Mouse (Mus musculus) midbrain, embryonic 14.5 days (tissue): ENCODE measurements around the gene Fam167b. TPM values are rescaled to one million over a fixed set of nuclear protein-coding genes. Genes with fewer than 3 reads are reported as not detected.

Experiments
- ATAC-seq: fragments of 200-750 bp; cut with Nextera tagmentation; 2 replicates; pipeline ENCODE4 v1.8.0; 2017; ENCODE audit warnings: moderate number of reproducible peaks, moderate library complexity; ENCODE audit not compliant: low FRiP score, low TSS enrichment
- DNase-seq: peaks from one replicate; pipeline ENCODE4 v3.0.0-alpha.2; 2015
- H3K27ac ChIP-seq: fragments of 300-500 bp; sonication (generic); replicated peaks from 2 replicates; pipeline ENCODE4 v1.5.1; 2014; ENCODE audit warnings: mild to moderate bottlenecking, low read depth, low read length, moderate library complexity
- H3K27me3 ChIP-seq: fragments of 300-500 bp; sonication (generic); 2 replicates; pipeline ENCODE4 v1.6.1; 2014; ENCODE audit warnings: low read length, control low read depth, mixed read lengths; ENCODE audit not compliant: control insufficient read depth, insufficient read depth
- H3K36me3 ChIP-seq: fragments of 300-500 bp; sonication (generic); 2 replicates; pipeline ENCODE4 v1.6.1; 2014; ENCODE audit warnings: low read length, control low read depth; ENCODE audit not compliant: control insufficient read depth, insufficient read depth
- H3K4me1 ChIP-seq: fragments of 300-500 bp; sonication (generic); 2 replicates; pipeline ENCODE4 v1.6.1; 2014; ENCODE audit warnings: mild to moderate bottlenecking, antibody characterized with exemption, low read length, control low read depth; ENCODE audit not compliant: control insufficient read depth, insufficient read depth
- H3K4me2 ChIP-seq: fragments of 300-500 bp; sonication (generic); 2 replicates; pipeline ENCODE4 v1.6.1; 2014; ENCODE audit warnings: mild to moderate bottlenecking, low read length, moderate library complexity
- H3K4me3 ChIP-seq: fragments of 300-500 bp; sonication (generic); replicated peaks from 2 replicates; pipeline ENCODE4 v1.5.1; 2014; ENCODE audit warnings: low read depth, low read length
- H3K9ac ChIP-seq: fragments of 300-500 bp; sonication (generic); replicated peaks from 2 replicates; pipeline ENCODE4 v1.6.1; 2014; ENCODE audit warnings: mild to moderate bottlenecking, low read length, moderate library complexity
- H3K9me3 ChIP-seq: fragments of 300-500 bp; sonication (generic); 2 replicates; pipeline ENCODE4 v1.6.1; 2016; ENCODE audit warnings: low read length, control low read depth, mixed read lengths; ENCODE audit not compliant: control insufficient read depth
- WGBS: fragments of 180-500 bp; shearing (Covaris S2); extraction: QIAGEN DNeasy Blood & Tissue Kit; methylation state at CpG from one replicate; pipeline ENCODE4 v1.1.7; 2014; 5-methylcytosine and 5-hydroxymethylcytosine counted together
- polyA plus RNA-seq: library from polyadenylated mRNA; unstranded; fragments of >200 nt; fragmentation: Nextera tagmentation; extraction: Ambion mirVana; gene quantifications from 2 replicates; pipeline ENCODE4 v1.2.1, GENCODE M21; 2014

Fam167b gene
- polyA plus RNA-seq, 1 experiment from 2014 or later = 0.24 TPM

DNA sequence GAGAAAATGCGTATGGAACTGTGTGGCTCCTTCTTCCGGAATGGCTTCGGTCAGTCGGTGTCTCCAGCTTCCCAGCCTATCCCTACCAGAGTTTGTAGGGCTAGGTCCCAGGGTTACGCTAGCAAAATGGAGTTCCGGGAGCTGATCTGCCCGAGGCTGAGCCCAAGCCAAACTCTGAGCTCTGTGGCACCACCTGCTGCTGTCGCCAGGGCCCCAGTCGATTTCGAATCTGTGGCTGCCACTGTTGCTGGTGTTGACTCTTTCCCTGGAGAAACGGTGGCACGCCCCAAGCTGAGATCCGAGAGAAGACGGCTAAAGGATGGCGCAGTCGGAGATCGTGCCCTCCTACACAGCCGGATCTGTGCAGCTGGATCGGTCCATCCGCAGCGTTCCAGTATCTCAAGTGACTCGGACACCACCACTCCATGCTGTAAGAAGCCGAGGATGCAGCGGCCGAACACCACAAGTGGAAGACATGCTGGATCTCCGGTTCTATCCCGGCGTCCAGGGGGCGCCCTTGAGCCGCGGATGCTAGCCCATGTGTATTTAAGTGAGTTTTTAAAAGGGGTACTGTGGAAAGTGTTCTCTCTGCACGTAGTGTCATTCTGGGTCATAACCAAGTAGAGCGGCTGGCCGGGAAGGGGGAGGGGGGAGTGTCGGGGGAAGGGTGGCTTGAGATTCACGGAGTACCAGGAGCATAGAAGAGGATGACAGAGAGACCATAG lies 6.7 kb upstream of the Fam167b start:
- 3% methylated on average over 36 of the region's 36 CpGs for WGBS
- no peak for ATAC-seq
- H3K27me3 ChIP-seq = no peaks in the 10 kb centered on the region

DNA sequence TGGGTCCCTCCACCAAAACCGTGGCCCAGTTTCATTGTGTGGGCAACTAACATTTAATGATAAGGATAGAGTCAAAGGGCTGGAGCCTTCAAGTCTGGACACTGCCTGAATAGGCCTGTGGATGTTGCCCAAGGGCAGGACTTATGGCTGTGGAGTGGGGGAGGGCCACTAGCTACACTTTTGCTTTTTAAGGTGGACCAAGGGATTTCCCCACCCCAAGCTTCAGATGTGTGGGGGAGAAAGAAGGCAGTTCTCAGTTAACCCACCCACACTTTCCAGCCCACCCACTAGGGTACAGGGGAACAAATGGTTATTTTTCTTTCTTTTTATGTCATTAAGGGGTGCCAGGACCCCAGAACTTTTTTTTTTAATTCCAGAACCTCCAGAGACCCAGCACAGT lies 6.0 kb upstream of the Fam167b start:
- H3K9ac ChIP-seq = no peak overlapping the region
- H3K9me3 ChIP-seq = no peaks in the 10 kb centered on the region
- no peak for ATAC-seq
- peaks cover 7% of the 10 kb centered on the region; the same call in 1 of the 2 replicates for H3K4me1 ChIP-seq
- peak overlapping the region; percentile 51 for H3K4me2 ChIP-seq
- WGBS = 85% methylated on average over 1 of the region's 1 CpGs
- no peak overlapping the region for H3K27ac ChIP-seq
- no peaks in the 10 kb centered on the region for H3K27me3 ChIP-seq
- DNase-seq = no peak
- H3K4me3 ChIP-seq = no peak overlapping the region
- no peaks in the 10 kb centered on the region for H3K36me3 ChIP-seq

More for the DNA sequence above, 6.7 kb upstream of the Fam167b start:
- Histone ChIP-seq H3K4me2 (peak overlapping the region; percentile 51), H3K9ac (peak overlapping the region; percentile 14; the same call in 1 of the 2 replicates), H3K4me1 (peaks cover 7% of the 10 kb centered on the region; the same call in 1 of the 2 replicates), H3K4me3 (peak overlapping the region; percentile 28), H3K36me3 (no peaks in the 10 kb centered on the region), H3K9me3 (no peaks in the 10 kb centered on the region), H3K27ac (no peak overlapping the region)
- DNase-seq = peak; percentile 79

DNA sequence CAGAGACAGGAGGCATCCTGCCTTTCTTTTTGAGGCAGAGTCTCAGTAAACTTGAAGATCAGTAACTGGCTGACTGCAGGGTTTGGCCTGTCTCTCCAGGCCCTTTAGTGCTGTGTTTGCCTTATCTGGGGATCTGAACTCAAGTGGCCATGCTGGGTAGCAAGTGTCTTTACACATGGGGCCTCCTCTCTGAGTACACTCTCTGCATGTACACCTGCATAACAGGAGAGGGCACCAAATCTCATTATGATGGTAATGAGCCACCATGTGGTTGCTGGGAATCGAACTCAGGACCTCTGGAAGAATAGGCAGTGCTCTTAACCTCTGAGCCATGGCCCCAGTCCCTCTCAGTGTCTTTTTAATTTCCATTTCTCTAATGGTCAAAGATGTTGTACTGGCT lies 3.9 kb upstream of the Fam167b start:
- no peak overlapping the region for H3K9ac ChIP-seq
- H3K27me3 ChIP-seq = no peaks in the 10 kb centered on the region
- no peak for ATAC-seq
- H3K4me3 ChIP-seq = no peak overlapping the region
- H3K27ac ChIP-seq = no peak overlapping the region
- peaks cover 8% of the 10 kb centered on the region; the same call in 1 of the 2 replicates for H3K4me1 ChIP-seq
- DNase-seq = no peak
- WGBS = 86% methylated on average over 1 of the region's 1 CpGs
- no peaks in the 10 kb centered on the region for H3K9me3 ChIP-seq
- no peak overlapping the region for H3K4me2 ChIP-seq
- H3K36me3 ChIP-seq = no peaks in the 10 kb centered on the region

DNA sequence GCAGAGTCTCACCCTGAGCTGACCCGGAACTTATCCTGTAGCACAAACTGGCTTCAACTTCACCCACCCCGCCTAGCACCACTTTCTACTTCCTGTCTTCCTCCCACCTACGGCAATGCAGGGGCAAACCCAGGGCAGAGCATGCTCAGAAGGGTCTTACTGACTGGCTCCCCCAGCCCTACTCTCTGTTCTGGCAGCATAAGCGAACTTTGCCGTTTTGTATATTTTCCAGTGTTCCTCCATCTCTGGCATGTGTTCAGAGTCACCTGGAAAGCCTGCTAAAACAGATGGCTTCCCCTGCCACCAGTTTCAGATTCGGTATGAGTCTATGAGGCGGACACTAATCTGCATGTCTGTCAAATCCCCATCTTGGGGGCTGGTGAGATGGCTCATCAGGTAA lies 2.0 kb upstream of the Fam167b start:
- H3K9me3 ChIP-seq = no peaks in the 10 kb centered on the region
- no peak overlapping the region for H3K27ac ChIP-seq
- no peak overlapping the region for H3K9ac ChIP-seq
- no peak overlapping the region for H3K4me3 ChIP-seq
- H3K27me3 ChIP-seq = no peaks in the 10 kb centered on the region
- DNase-seq = no peak
- ATAC-seq = no peak
- no peak overlapping the region for H3K4me2 ChIP-seq
- 75% methylated on average over 7 of the region's 7 CpGs for WGBS
- peaks cover 15% of the 10 kb centered on the region; the same call in 1 of the 2 replicates for H3K4me1 ChIP-seq
- H3K36me3 ChIP-seq = no peaks in the 10 kb centered on the region

GRCm38 (mm10) chr4:129577688-129578087 lies 661 bp downstream of the Fam167b start:
- Histone ChIP-seq H3K27ac (no peak overlapping the region), H3K9ac (no peak overlapping the region), H3K4me2 (no peak overlapping the region), H3K4me1 (0 out of 2 replicates have a peak, but pooled peaks cover 8% of the 10 kb centered on the region), H3K27me3 (no peaks in the 10 kb centered on the region), H3K4me3 (no peak overlapping the region), H3K36me3 (no peaks in the 10 kb centered on the region), H3K9me3 (no peaks in the 10 kb centered on the region)
- DNase-seq = no peak
- 80% methylated on average over 7 of the region's 7 CpGs for WGBS
- no peak for ATAC-seq

GRCm38 (mm10) chr4:129576863-129577491 lies 1.4 kb downstream of the Fam167b start:
- DNase-seq (peak; percentile 83), ATAC-seq (no peak)
- no peak overlapping the region for H3K4me3 ChIP-seq
- 0 out of 2 replicates have a peak overlapping the region, but pooled peaks have one; percentile 28 for H3K4me2 ChIP-seq
- H3K27me3 ChIP-seq = no peaks in the 10 kb centered on the region
- H3K36me3 ChIP-seq = no peaks in the 10 kb centered on the region
- no peaks in the 10 kb centered on the region for H3K9me3 ChIP-seq
- WGBS = 20% methylated on average over 21 of the region's 21 CpGs
- no peak overlapping the region for H3K27ac ChIP-seq
- 0 out of 2 replicates have a peak, but pooled peaks cover 8% of the 10 kb centered on the region for H3K4me1 ChIP-seq
- peak overlapping the region; percentile 23; the same call in 1 of the 2 replicates for H3K9ac ChIP-seq

DNA sequence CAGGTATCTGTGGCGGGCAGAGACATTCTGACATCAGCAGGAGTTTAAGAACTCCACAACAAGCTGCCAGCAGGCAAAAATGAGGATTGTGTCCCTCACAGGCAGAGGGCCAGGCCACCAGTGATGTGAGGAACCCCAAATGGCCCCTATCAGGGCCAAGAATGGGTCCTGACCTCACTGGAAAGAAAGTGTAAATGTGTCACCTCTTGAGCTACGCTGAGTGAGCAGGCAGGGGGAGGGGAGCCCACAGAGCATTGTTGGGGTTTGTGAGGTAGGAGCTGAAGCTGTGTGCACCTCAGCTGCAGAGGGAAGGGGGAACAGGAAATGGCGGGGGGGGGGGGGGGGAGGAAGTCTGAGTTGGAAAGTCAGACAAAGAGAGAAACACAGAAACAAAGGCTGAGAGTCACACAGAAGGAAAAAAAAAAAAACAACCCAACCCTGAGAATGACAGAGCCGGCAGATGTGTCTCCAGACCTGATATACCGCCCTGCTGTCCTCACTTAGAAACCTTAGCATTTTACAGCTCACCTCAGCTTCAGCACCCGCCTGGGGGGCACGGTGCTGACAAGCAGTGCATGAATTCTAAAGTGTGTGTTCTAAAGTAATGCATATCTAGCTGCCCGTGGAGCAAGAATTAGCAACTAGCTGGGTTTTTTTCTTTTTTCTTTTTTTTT lies 3.0 kb downstream of the Fam167b start:
- 63% methylated on average over 7 of the region's 8 CpGs for WGBS

GRCm38 (mm10) chr4:129573430-129573829 lies 4.9 kb downstream of the Fam167b start, which contains the start of gene Lck:
Gene Lck (minus strand): TSS chr4:129573641.
- H3K27me3 ChIP-seq = no peaks in the 10 kb centered on the region
- H3K9ac ChIP-seq = no peak within 1 kb of the TSS
- no peak within 1 kb of the TSS for H3K27ac ChIP-seq
- H3K4me3 ChIP-seq = no peak within 1 kb of the TSS
- H3K9me3 ChIP-seq = no peaks in the 10 kb centered on the region
- H3K36me3 ChIP-seq = no peaks in the 10 kb centered on the region
- DNase-seq (no peak), ATAC-seq (no peak)
- H3K4me2 ChIP-seq = no peak within 1 kb of the TSS
- 94% methylated on average over 8 of the region's 8 CpGs for WGBS
- 0 out of 2 replicates have a peak, but pooled peaks cover 8% of the 10 kb centered on the region for H3K4me1 ChIP-seq

More for the DNA sequence above, 3.0 kb downstream of the Fam167b start:
- Histone ChIP-seq H3K9me3 (no peaks in the 10 kb centered on the region), H3K4me3 (no peak overlapping the region), H3K4me1 (0 out of 2 replicates have a peak, but pooled peaks cover 8% of the 10 kb centered on the region), H3K27ac (no peak overlapping the region), H3K9ac (no peak overlapping the region), H3K4me2 (no peak overlapping the region), H3K27me3 (no peaks in the 10 kb centered on the region), H3K36me3 (no peaks in the 10 kb centered on the region)
- no peak for DNase-seq
- no peak for ATAC-seq
